In genomic region chr11:100737105-100737733, GRCm38 (mm10) we compare ENCODE assay signal across 8 mouse cellular contexts. TPM values are rescaled to one million over a fixed set of nuclear protein-coding genes. Genes with fewer than 3 reads are reported as not detected.
A peak's percentile ranks its signal among the peaks of the same experiment; 100 is the strongest.
DNase-seq lines count a peak whose midpoint lies in the region; ATAC-seq and TF ChIP-seq lines count a peak whose summit lies in the region.

No protein-coding gene starts in this region.

- H3K4me3 ChIP-seq in heart, embryonic 12.5 days = peak overlapping the region; percentile 99
- peak overlapping the region; percentile 92 for H3K4me3 ChIP-seq in ES-Bruce4 (ENCODE audit: low read depth, low read length)
- H3K4me3 ChIP-seq in forebrain, embryonic 13.5 days = peak overlapping the region; percentile 78
- H3K4me3 ChIP-seq in stomach, embryonic 16.5 days (replicated peaks; ENCODE audit: low read length) = peak overlapping the region; percentile 92

- ATAC-seq in heart, embryonic 12.5 days (ENCODE audit: insufficient number of reproducible peaks, low FRiP score) = no peak
- no peak for ATAC-seq in forebrain, embryonic 13.5 days
- ATAC-seq in stomach, embryonic 16.5 days (ENCODE audit: insufficient read depth, low FRiP score) = no peak

- H3K9ac ChIP-seq in heart, embryonic 12.5 days = peak overlapping the region; percentile 98
- peak overlapping the region; percentile 93 for H3K9ac ChIP-seq in ES-Bruce4 (ENCODE audit: low read depth, poor library complexity, severe bottlenecking)
- H3K9ac ChIP-seq in forebrain, embryonic 13.5 days = peak overlapping the region; percentile 85
- peak overlapping the region; percentile 98 for H3K9ac ChIP-seq in stomach, embryonic 16.5 days (ENCODE audit: low read length)

- WGBS in heart, embryonic 12.5 days = 2% methylated on average over 13 of the region's 13 CpGs
- 1% methylated on average over 13 of the region's 13 CpGs for WGBS in forebrain, embryonic 13.5 days
- WGBS in stomach, embryonic 16.5 days = under 1% methylated on average over 13 of the region's 13 CpGs

- peaks cover 7% of the 10 kb centered on the region for H3K27me3 ChIP-seq in heart, embryonic 12.5 days (replicated peaks)
- H3K27me3 ChIP-seq in ES-Bruce4 (ENCODE audit: control insufficient read depth, insufficient read depth, low read length, poor library complexity, severe bottlenecking) = no peaks in the 10 kb centered on the region
- no peaks in the 10 kb centered on the region for H3K27me3 ChIP-seq in forebrain, embryonic 13.5 days
- H3K27me3 ChIP-seq in stomach, embryonic 16.5 days (ENCODE audit: control insufficient read depth, insufficient read depth, low read length) = no peaks in the 10 kb centered on the region

- 0 out of 2 replicates have a peak overlapping the region, but pooled peaks have one; percentile 65 for H3K27ac ChIP-seq in heart, embryonic 12.5 days (ENCODE audit: poor library complexity, severe bottlenecking)
- H3K27ac ChIP-seq in ES-Bruce4 (ENCODE audit: insufficient read depth, low read length) = no peak overlapping the region
- no peak overlapping the region for H3K27ac ChIP-seq in forebrain, embryonic 13.5 days
- H3K27ac ChIP-seq in stomach, embryonic 16.5 days (ENCODE audit: low read length) = peak overlapping the region; percentile 77

- TF ChIP-seq POLR2A in ES-Bruce4 (IDR thresholded peaks at IDR 0.05; ENCODE audit: insufficient read depth, low read length) = no peak

- DNase-seq in heart, adult 18-20 months = no peak
- DNase-seq in liver = peak; percentile 83
- DNase-seq in cerebellum, adult 18-20 months = no peak
- no peak for DNase-seq in left cerebral cortex, postnatal 10 days (ENCODE audit: extremely low spot score in 1 of 2, low spot score in 2 of 2)

- H3K9me3 ChIP-seq in heart, embryonic 12.5 days (replicated peaks) = no peaks in the 10 kb centered on the region
- no peaks in the 10 kb centered on the region for H3K9me3 ChIP-seq in ES-Bruce4 (replicated peaks; ENCODE audit: control insufficient read depth, insufficient read depth, low read length, poor library complexity, severe bottlenecking)
- H3K9me3 ChIP-seq in forebrain, embryonic 13.5 days (replicated peaks) = no peaks in the 10 kb centered on the region
- no peaks in the 10 kb centered on the region for H3K9me3 ChIP-seq in stomach, embryonic 16.5 days (replicated peaks; ENCODE audit: control insufficient read depth, low read length)

- TF ChIP-seq EP300 in ES-Bruce4 (IDR thresholded peaks at IDR 0.05; ENCODE audit: insufficient read depth, low read depth, low read length) = no peak

- intact Hi-C loops in left cerebral cortex, postnatal 10 days (cut with DNase I) = no loop called here

- H3K4me2 ChIP-seq in heart, embryonic 12.5 days = peak overlapping the region; percentile 98
- H3K4me2 ChIP-seq in forebrain, embryonic 13.5 days = peak overlapping the region; percentile 90
- peak overlapping the region; percentile 66 for H3K4me2 ChIP-seq in stomach, embryonic 16.5 days (ENCODE audit: low read depth, low read length)

- peaks cover 9% of the 10 kb centered on the region; the same call in 1 of the 2 replicates for H3K36me3 ChIP-seq in heart, embryonic 12.5 days
- H3K36me3 ChIP-seq in ES-Bruce4 (ENCODE audit: control insufficient read depth, insufficient read depth, low read length, poor library complexity, severe bottlenecking) = peaks cover 2% of the 10 kb centered on the region
- H3K36me3 ChIP-seq in forebrain, embryonic 13.5 days (ENCODE audit: poor library complexity, severe bottlenecking) = peaks cover 19% of the 10 kb centered on the region; the same call in 1 of the 2 replicates
- H3K36me3 ChIP-seq in stomach, embryonic 16.5 days (ENCODE audit: control insufficient read depth, insufficient read depth, low read length) = no peaks in the 10 kb centered on the region

- TF ChIP-seq CTCF in ES-Bruce4 (IDR thresholded peaks at IDR 0.05; ENCODE audit: low read depth, low read length) = no peak

- peaks cover 24% of the 10 kb centered on the region for H3K4me1 ChIP-seq in heart, embryonic 12.5 days (replicated peaks)
- no peaks in the 10 kb centered on the region for H3K4me1 ChIP-seq in ES-Bruce4 (ENCODE audit: control insufficient read depth, insufficient read depth, low read length)
- peaks cover 28% of the 10 kb centered on the region for H3K4me1 ChIP-seq in forebrain, embryonic 13.5 days
- H3K4me1 ChIP-seq in stomach, embryonic 16.5 days (ENCODE audit: control insufficient read depth, insufficient read depth, low read length) = peaks cover 21% of the 10 kb centered on the region

RNA-seq across cellular contexts. Expression of gene Rab5c, which starts 0.8 kb away (rescaled TPM):
- polyA plus RNA-seq in heart, embryonic 12.5 days (2016; fragmentation: Nextera tagmentation; extraction: Ambion mirVana) = 10.5 and 11.4 TPM in 2 replicates
- total RNA-seq in heart, adult 18-20 months (2021) = 10 to 100 TPM; 53.9 to 59.8 TPM
- 95.2 and 95.3 TPM in 2 replicates for polyA plus RNA-seq in ES-Bruce4 (2011; ENCODE audit: insufficient read depth, insufficient read length, low read depth, missing spikeins)
- polyA plus RNA-seq in forebrain, embryonic 13.5 days (2015; fragmentation: Nextera tagmentation; extraction: Ambion mirVana) = 22.7 and 23.1 TPM in 2 replicates
- 33.2 and 33.9 TPM in 2 replicates for polyA plus RNA-seq in stomach, embryonic 16.5 days (2015; fragmentation: Nextera tagmentation; extraction: Ambion mirVana)
- 100 to 1,000 TPM; 162 to 167 TPM for total RNA-seq in left cerebral cortex, postnatal 10 days (2021)

RNA-seq across cellular contexts. Expression of gene Kcnh4, which starts 22.5 kb away (rescaled TPM):
- not detected in 2 replicates for polyA plus RNA-seq in heart, embryonic 12.5 days (2016; fragmentation: Nextera tagmentation; extraction: Ambion mirVana)
- total RNA-seq in heart, adult 18-20 months (2021) = not detected
- 0.17 and 0.21 TPM in 2 replicates for polyA plus RNA-seq in ES-Bruce4 (2011; ENCODE audit: insufficient read depth, insufficient read length, low read depth, missing spikeins)
- polyA plus RNA-seq in forebrain, embryonic 13.5 days (2015; fragmentation: Nextera tagmentation; extraction: Ambion mirVana) = 3.4 and 4.6 TPM in 2 replicates
- polyA plus RNA-seq in stomach, embryonic 16.5 days (2015; fragmentation: Nextera tagmentation; extraction: Ambion mirVana) = 0.14 and 0.22 TPM in 2 replicates
- 1 to 10 TPM; 7.8 to 9.5 TPM for total RNA-seq in left cerebral cortex, postnatal 10 days (2021)

RNA-seq across cellular contexts. Expression of gene Hspb9, which starts 23.6 kb away (rescaled TPM):
- 0.27 TPM in 1 of 2 replicates, not detected in the other for polyA plus RNA-seq in heart, embryonic 12.5 days (2016; fragmentation: Nextera tagmentation; extraction: Ambion mirVana)
- not detected for total RNA-seq in heart, adult 18-20 months (2021)
- polyA plus RNA-seq in ES-Bruce4 (2011; ENCODE audit: insufficient read depth, insufficient read length, low read depth, missing spikeins) = not detected in 2 replicates
- polyA plus RNA-seq in forebrain, embryonic 13.5 days (2015; fragmentation: Nextera tagmentation; extraction: Ambion mirVana) = not detected in 2 replicates
- polyA plus RNA-seq in stomach, embryonic 16.5 days (2015; fragmentation: Nextera tagmentation; extraction: Ambion mirVana) = 0.36 TPM in 1 of 2 replicates, not detected in the other
- not detected for total RNA-seq in left cerebral cortex, postnatal 10 days (2021)

RNA-seq across cellular contexts. Expression of gene Kat2a, which starts 25.0 kb away (rescaled TPM):
- 45.4 and 49.0 TPM in 2 replicates for polyA plus RNA-seq in heart, embryonic 12.5 days (2016; fragmentation: Nextera tagmentation; extraction: Ambion mirVana)
- 10 to 100 TPM; 12.2 to 14.7 TPM for total RNA-seq in heart, adult 18-20 months (2021)
- 61.3 and 63.1 TPM in 2 replicates for polyA plus RNA-seq in ES-Bruce4 (2011; ENCODE audit: insufficient read depth, insufficient read length, low read depth, missing spikeins)
- polyA plus RNA-seq in forebrain, embryonic 13.5 days (2015; fragmentation: Nextera tagmentation; extraction: Ambion mirVana) = 41.6 and 48.7 TPM in 2 replicates
- 40.6 and 41.5 TPM in 2 replicates for polyA plus RNA-seq in stomach, embryonic 16.5 days (2015; fragmentation: Nextera tagmentation; extraction: Ambion mirVana)
- 10 to 100 TPM; 68.3 to 68.6 TPM for total RNA-seq in left cerebral cortex, postnatal 10 days (2021)

RNA-seq across cellular contexts. Expression of gene Hcrt, which starts 25.5 kb away (rescaled TPM):
- polyA plus RNA-seq in heart, embryonic 12.5 days (2016; fragmentation: Nextera tagmentation; extraction: Ambion mirVana) = not detected in 2 replicates
- total RNA-seq in heart, adult 18-20 months (2021) = not detected
- polyA plus RNA-seq in ES-Bruce4 (2011; ENCODE audit: insufficient read depth, insufficient read length, low read depth, missing spikeins) = not detected in 2 replicates
- polyA plus RNA-seq in forebrain, embryonic 13.5 days (2015; fragmentation: Nextera tagmentation; extraction: Ambion mirVana) = not detected in 2 replicates
- not detected in 2 replicates for polyA plus RNA-seq in stomach, embryonic 16.5 days (2015; fragmentation: Nextera tagmentation; extraction: Ambion mirVana)
- total RNA-seq in left cerebral cortex, postnatal 10 days (2021) = under 1 TPM in 1 of 2 experiments, not detected in 1; 0.86 TPM

Comparison
In these comparisons a context has a peak if more than half of its experiments do, and no peak if none do; other contexts are left out.
1. H3K27ac ChIP-seq: peak in heart, embryonic 12.5 days (single experiment) and stomach, embryonic 16.5 days (single experiment); none in ES-Bruce4 (single experiment) and forebrain, embryonic 13.5 days (single experiment).
2. Peak in every context shown above with its lines, with median percentiles within 50 percentile points of each other: H3K4me2 ChIP-seq, H3K4me3 ChIP-seq and H3K9ac ChIP-seq.